Mouse (Mus musculus): ENCODE measurements at regions not wholly inside any gene's neighbourhood (a gene's known extent, or its start where the extent isn't known, plus 50 kb on each side); places are given as distances from the start of the nearest gene placed in this dataset.
"Not testable (repeated sequence)": the region's sequence is repeated elsewhere in the genome, so short reads cannot be mapped to it uniquely, and the experiment has no call there.

GRCm38 (mm10) chr11:15027213-15027612, 428.1 kb downstream of the Pom121l12 start:
- Histone ChIP-seq H3K36me3 (ENCODE audit: insufficient read depth, low read length) (no peaks in the 10 kb centered on the region), H3K27ac (no peak overlapping the region), H3K4me3 (replicated peaks; ENCODE audit: low read depth, low read length) (no peak overlapping the region), H3K4me2 (ENCODE audit: low read length) (no peak overlapping the region), H3K9ac (ENCODE audit: low read depth, low read length) (no peak overlapping the region), H3K4me1 (replicated peaks; ENCODE audit: insufficient read depth, low read length) (no peaks in the 10 kb centered on the region), H3K9me3 (replicated peaks; ENCODE audit: low read length) (no peaks in the 10 kb centered on the region), H3K27me3 (ENCODE audit: insufficient read depth, low read length) (no peaks in the 10 kb centered on the region)
- WGBS: 79% methylated on average over 2 of the region's 2 CpGs
- TF ChIP-seq CTCF (IDR thresholded peaks at IDR 0.05; ENCODE audit: low read depth): no peak
- DNase-seq (ENCODE audit: low spot score) (no peak), ATAC-seq (replicated peaks; ENCODE audit: low FRiP score, low read depth) (no peak)

GRCm38 (mm10) chr11:15042168-15042567, 443.1 kb downstream of the Pom121l12 start:
- Histone ChIP-seq H3K4me3 (replicated peaks; ENCODE audit: low read depth, low read length) (no peak overlapping the region), H3K9ac (ENCODE audit: low read depth, low read length) (no peak overlapping the region), H3K4me1 (replicated peaks; ENCODE audit: insufficient read depth, low read length) (no peaks in the 10 kb centered on the region), H3K9me3 (replicated peaks; ENCODE audit: low read length) (no peaks in the 10 kb centered on the region), H3K36me3 (ENCODE audit: insufficient read depth, low read length) (no peaks in the 10 kb centered on the region), H3K27ac (no peak overlapping the region), H3K4me2 (ENCODE audit: low read length) (no peak overlapping the region), H3K27me3 (ENCODE audit: insufficient read depth, low read length) (no peaks in the 10 kb centered on the region)
- no peak for TF ChIP-seq CTCF (IDR thresholded peaks at IDR 0.05; ENCODE audit: low read depth)
- DNase-seq (ENCODE audit: low spot score) (no peak), ATAC-seq (replicated peaks; ENCODE audit: low FRiP score, low read depth) (no peak)
- 68% methylated on average over 1 of the region's 1 CpGs for WGBS

DNA sequence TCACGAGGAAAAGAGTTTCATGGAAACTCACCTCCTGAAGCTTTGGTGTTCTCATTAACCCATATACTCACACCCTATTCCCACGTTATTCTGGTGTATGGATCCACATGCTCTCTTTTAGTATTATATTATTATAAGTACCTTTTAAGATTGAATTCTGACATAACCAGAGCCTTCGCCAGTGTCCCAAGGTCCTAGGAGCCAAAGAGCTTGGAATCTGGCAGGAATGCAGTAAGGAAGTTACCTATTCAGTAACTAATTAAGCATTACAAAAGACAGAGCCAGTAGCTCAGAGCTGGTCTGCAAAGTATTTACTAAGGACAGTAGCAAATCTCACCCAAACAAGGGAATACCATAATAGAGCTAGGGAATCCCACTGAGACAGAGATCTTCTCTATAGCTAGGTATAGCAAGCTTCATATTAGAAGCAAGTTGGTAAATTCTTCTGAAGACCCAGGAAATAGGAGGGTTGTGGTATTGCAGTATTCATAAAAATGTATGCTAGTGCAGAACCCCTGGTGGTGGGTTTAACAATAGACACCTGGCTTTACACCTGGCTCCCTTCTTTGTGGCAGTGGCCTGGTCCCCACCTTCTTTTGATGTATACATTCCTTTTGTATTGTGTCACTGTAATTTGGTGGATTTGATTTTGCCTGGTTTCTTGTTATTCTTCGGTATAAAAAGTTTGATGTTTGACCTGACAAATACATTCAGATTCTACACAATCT, 490.0 kb downstream of the Pom121l12 start:
- H3K36me3 ChIP-seq (ENCODE audit: insufficient read depth, low read length); H3K27ac ChIP-seq; H3K27me3 ChIP-seq (ENCODE audit: insufficient read depth, low read length); H3K9ac ChIP-seq (ENCODE audit: low read depth, low read length); DNase-seq (ENCODE audit: low spot score); H3K4me2 ChIP-seq (ENCODE audit: low read length); ATAC-seq (replicated peaks; ENCODE audit: low FRiP score, low read depth); H3K9me3 ChIP-seq (replicated peaks; ENCODE audit: low read length); H3K4me1 ChIP-seq (replicated peaks; ENCODE audit: insufficient read depth, low read length); H3K4me3 ChIP-seq (replicated peaks; ENCODE audit: low read depth, low read length): not testable (repeated sequence)
- 85% methylated on average over 4 of the region's 4 CpGs for WGBS

DNA sequence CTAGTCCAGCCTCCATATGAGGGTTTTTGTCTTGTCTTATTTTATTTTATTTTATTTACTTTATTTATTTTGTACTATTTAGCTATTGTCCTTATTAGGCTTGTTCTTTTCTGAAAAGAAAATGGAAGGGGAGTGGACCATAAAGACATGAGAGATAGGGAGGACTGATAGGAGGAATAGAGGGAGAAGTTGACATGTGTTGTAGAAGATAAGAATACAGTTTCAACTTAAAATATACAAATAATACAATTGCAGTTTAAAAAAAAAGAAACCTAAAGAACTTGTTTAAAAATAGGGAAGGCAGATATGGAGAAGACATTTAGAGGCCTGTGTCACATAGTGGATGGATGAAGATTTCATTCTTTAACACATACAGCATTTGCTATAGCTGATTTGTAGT, 497.8 kb downstream of the Pom121l12 start:
- no peaks in the 10 kb centered on the region for H3K9me3 ChIP-seq (replicated peaks; ENCODE audit: low read length)
- ATAC-seq (replicated peaks; ENCODE audit: low FRiP score, low read depth): no peak
- H3K4me3 ChIP-seq (replicated peaks; ENCODE audit: low read depth, low read length): no peak overlapping the region
- no peak for DNase-seq (ENCODE audit: low spot score)
- no peak for TF ChIP-seq CTCF (IDR thresholded peaks at IDR 0.05; ENCODE audit: low read depth)
- H3K4me2 ChIP-seq (ENCODE audit: low read length): no peak overlapping the region
- H3K9ac ChIP-seq (ENCODE audit: low read depth, low read length): no peak overlapping the region
- H3K4me1 ChIP-seq (replicated peaks; ENCODE audit: insufficient read depth, low read length): no peaks in the 10 kb centered on the region
- H3K27ac ChIP-seq: no peak overlapping the region
- H3K36me3 ChIP-seq (ENCODE audit: insufficient read depth, low read length): no peaks in the 10 kb centered on the region
- H3K27me3 ChIP-seq (ENCODE audit: insufficient read depth, low read length): no peaks in the 10 kb centered on the region

DNA sequence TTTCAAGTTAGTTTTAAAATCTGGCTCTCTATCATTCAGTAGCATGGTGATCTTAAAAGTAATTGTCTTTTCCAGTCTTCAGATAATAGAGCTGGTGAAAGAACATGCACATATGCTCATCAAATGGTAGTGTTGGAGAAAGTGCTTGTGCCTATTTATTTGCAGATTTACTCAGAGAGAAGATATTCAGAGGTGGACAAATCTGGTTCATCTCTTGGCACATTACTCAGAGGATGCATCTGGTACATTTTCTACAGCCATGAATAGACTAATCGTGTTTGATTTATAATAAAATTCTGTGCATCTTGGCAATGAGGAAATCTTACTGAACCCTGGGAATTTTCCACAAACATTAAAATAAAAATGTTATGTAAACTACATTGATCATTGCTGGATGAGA, 509.0 kb downstream of the Pom121l12 start:
- Histone ChIP-seq H3K27ac (no peak overlapping the region), H3K4me1 (replicated peaks; ENCODE audit: insufficient read depth, low read length) (no peaks in the 10 kb centered on the region), H3K4me3 (replicated peaks; ENCODE audit: low read depth, low read length) (no peak overlapping the region), H3K9me3 (replicated peaks; ENCODE audit: low read length) (no peaks in the 10 kb centered on the region), H3K36me3 (ENCODE audit: insufficient read depth, low read length) (no peaks in the 10 kb centered on the region), H3K27me3 (ENCODE audit: insufficient read depth, low read length) (no peaks in the 10 kb centered on the region), H3K4me2 (ENCODE audit: low read length) (no peak overlapping the region), H3K9ac (ENCODE audit: low read depth, low read length) (no peak overlapping the region)
- ATAC-seq (replicated peaks; ENCODE audit: low FRiP score, low read depth): no peak
- WGBS: 79% methylated on average over 1 of the region's 1 CpGs
- no peak for DNase-seq (ENCODE audit: low spot score)
- no peak for TF ChIP-seq CTCF (IDR thresholded peaks at IDR 0.05; ENCODE audit: low read depth)

- H3K36me3 ChIP-seq (ENCODE audit: insufficient read depth, low read length): no peaks in the 10 kb centered on the region
- no peaks in the 10 kb centered on the region for H3K4me1 ChIP-seq (replicated peaks; ENCODE audit: insufficient read depth, low read length)
- DNase-seq (ENCODE audit: low spot score) (no peak), ATAC-seq (replicated peaks; ENCODE audit: low FRiP score, low read depth) (peak; percentile 68)
- TF ChIP-seq CTCF (IDR thresholded peaks at IDR 0.05; ENCODE audit: low read depth): no peak
- no peak overlapping the region for H3K4me3 ChIP-seq (replicated peaks; ENCODE audit: low read depth, low read length)
- no peak overlapping the region for H3K4me2 ChIP-seq (ENCODE audit: low read length)
- no peaks in the 10 kb centered on the region for H3K27me3 ChIP-seq (ENCODE audit: insufficient read depth, low read length)
- no peak overlapping the region for H3K9ac ChIP-seq (ENCODE audit: low read depth, low read length)
- H3K27ac ChIP-seq: no peak overlapping the region
- no peaks in the 10 kb centered on the region for H3K9me3 ChIP-seq (replicated peaks; ENCODE audit: low read length)
- 69% methylated on average over 3 of the region's 3 CpGs for WGBS
Observed at GRCm38 (mm10) chr11:15113583-15113982, 514.5 kb downstream of the Pom121l12 start.

DNA sequence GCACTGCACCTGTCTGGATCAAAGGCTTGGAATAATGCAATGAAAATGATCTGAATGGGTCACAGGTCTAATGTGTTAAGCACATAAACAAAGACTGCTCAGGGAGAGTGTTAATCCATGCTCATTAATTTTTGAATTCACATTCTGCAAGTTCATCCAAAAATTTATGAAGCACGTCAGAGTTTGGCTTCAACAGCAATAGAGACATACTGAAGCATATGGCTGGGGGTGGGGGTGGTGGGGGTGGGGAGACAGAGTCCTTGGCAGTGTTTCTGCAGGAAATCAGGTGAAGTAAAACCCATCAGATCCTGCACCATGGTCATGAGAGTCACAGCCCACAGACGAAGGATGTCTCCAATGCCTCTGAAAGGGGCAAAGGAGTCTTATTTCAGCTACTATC, 526.7 kb downstream of the Pom121l12 start:
- no peak overlapping the region for H3K27ac ChIP-seq
- no peak overlapping the region for H3K9ac ChIP-seq (ENCODE audit: low read depth, low read length)
- ATAC-seq (replicated peaks; ENCODE audit: low FRiP score, low read depth) (no peak), DNase-seq (ENCODE audit: low spot score) (no peak)
- no peak overlapping the region for H3K4me2 ChIP-seq (ENCODE audit: low read length)
- no peaks in the 10 kb centered on the region for H3K36me3 ChIP-seq (ENCODE audit: insufficient read depth, low read length)
- H3K27me3 ChIP-seq (ENCODE audit: insufficient read depth, low read length): no peaks in the 10 kb centered on the region
- H3K9me3 ChIP-seq (replicated peaks; ENCODE audit: low read length): no peaks in the 10 kb centered on the region
- WGBS: 35% methylated on average over 2 of the region's 2 CpGs
- H3K4me1 ChIP-seq (replicated peaks; ENCODE audit: insufficient read depth, low read length): no peaks in the 10 kb centered on the region
- no peak overlapping the region for H3K4me3 ChIP-seq (replicated peaks; ENCODE audit: low read depth, low read length)
- TF ChIP-seq CTCF (IDR thresholded peaks at IDR 0.05; ENCODE audit: low read depth): no peak
